Mouse (Mus musculus) kidney, postnatal 10 days (tissue): Measurements from ENCODE around the gene Gm20865.
"Not testable (repeated sequence)": the region's sequence is repeated elsewhere in the genome, so short reads cannot be mapped to it uniquely, and the experiment has no call there.

Experiments used
- DNase-seq: peaks from one replicate; pipeline ENCODE4 v3.0.0; 2021; ENCODE audit warnings: mixed read lengths

The Gm20865 gene

DNA sequence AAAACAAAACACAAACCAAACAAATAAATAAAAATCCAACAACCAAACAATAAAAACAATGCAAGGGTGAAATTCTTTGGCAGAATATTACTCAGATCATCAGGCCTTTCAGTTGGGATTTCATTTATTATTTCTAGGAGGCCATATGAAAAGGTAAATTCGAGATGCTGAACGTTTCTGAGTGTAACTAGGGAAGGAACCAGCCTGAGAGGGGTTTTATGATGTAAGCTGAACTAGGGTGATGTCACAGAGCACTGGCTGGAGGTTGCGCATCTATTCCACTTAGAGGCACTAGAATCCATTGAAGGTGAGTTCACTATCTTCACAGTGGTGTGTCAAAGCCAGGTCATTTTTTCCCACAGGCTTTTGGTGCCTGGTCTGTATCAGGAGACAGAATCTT is at the start of gene Gm20865:
Gene Gm20865, plus strand, starts transcription at position 301 of the 400 bp plus-strand sequence.
- not testable (repeated sequence) for DNase-seq
